Mouse (Mus musculus) intestine, postnatal 0 days (tissue): Measurements from ENCODE around the gene Asb8. TPM values are rescaled to one million over a fixed set of nuclear protein-coding genes. Genes with fewer than 3 reads are reported as not detected.

Experiments used
- ATAC-seq: fragments of 200-750 bp; cut with Nextera tagmentation; 2 replicates; pipeline ENCODE4 v1.8.0; 2017; ENCODE audit warnings: mild to moderate bottlenecking, moderate TSS enrichment, moderate library complexity
- H3K27ac ChIP-seq: fragments of 300-500 bp; sonication (generic); 2 replicates; pipeline ENCODE4 v1.5.1; 2014; ENCODE audit warnings: mild to moderate bottlenecking, low read depth, low read length, moderate library complexity
- H3K27me3 ChIP-seq: fragments of 300-500 bp; sonication (generic); replicated peaks from 2 replicates; pipeline ENCODE4 v1.6.1; 2014; ENCODE audit warnings: low read length, mixed read lengths; ENCODE audit not compliant: control insufficient read depth, insufficient read depth
- H3K36me3 ChIP-seq: fragments of 300-500 bp; sonication (generic); 2 replicates; pipeline ENCODE4 v1.6.1; 2014; ENCODE audit warnings: mild to moderate bottlenecking, moderate library complexity; ENCODE audit not compliant: control insufficient read depth, insufficient read depth
- H3K4me1 ChIP-seq: fragments of 300-500 bp; sonication (generic); replicated peaks from 2 replicates; pipeline ENCODE4 v1.6.1; 2014; ENCODE audit warnings: antibody characterized with exemption, low read length, mixed read lengths; ENCODE audit not compliant: control insufficient read depth, insufficient read depth
- H3K4me2 ChIP-seq: fragments of 300-500 bp; sonication (generic); replicated peaks from 2 replicates; pipeline ENCODE4 v1.6.1; 2014; ENCODE audit warnings: low read depth, mild to moderate bottlenecking, moderate library complexity
- H3K4me3 ChIP-seq: fragments of 300-500 bp; sonication (generic); 2 replicates; pipeline ENCODE4 v1.5.1; 2014; ENCODE audit warnings: low read depth, low read length
- H3K9ac ChIP-seq: fragments of 300-500 bp; sonication (generic); 2 replicates; pipeline ENCODE4 v1.6.1; 2014; ENCODE audit warnings: mild to moderate bottlenecking, low read depth, low read length
- H3K9me3 ChIP-seq: fragments of 300-500 bp; sonication (generic); 2 replicates; pipeline ENCODE4 v1.6.1; 2016; ENCODE audit warnings: mixed run types; ENCODE audit not compliant: control insufficient read depth
- CTCF ChIP-seq: sonication (generic); IDR thresholded peaks from 2 replicates; pipeline ENCODE4 v1.5.1; 2016; ENCODE audit warnings: low read depth, mild to moderate bottlenecking, control low read depth, antibody characterized with exemption, moderate library complexity
- WGBS: fragments of 180-500 bp; shearing (Covaris S2); extraction: QIAGEN DNeasy Blood & Tissue Kit; methylation state at CpG from one replicate; pipeline ENCODE4 v1.1.7; 2014; 5-methylcytosine and 5-hydroxymethylcytosine counted together
- polyA plus RNA-seq: library from polyadenylated mRNA; unstranded; fragments of >200 nt; fragmentation: Nextera tagmentation; extraction: Ambion mirVana; gene quantifications from 2 replicates; pipeline ENCODE4 v1.2.1, GENCODE M21; 2015

Gene Asb8
- polyA plus RNA-seq, 1 experiment from 2014 or later = 41.9 TPM

GRCm38 (mm10) chr15:98170917-98171316, 5.5 kb upstream of the Asb8 start:
- Histone ChIP-seq H3K4me2 (no peak overlapping the region), H3K27me3 (peaks cover 42% of the 10 kb centered on the region), H3K27ac (no peak overlapping the region), H3K36me3 (no peaks in the 10 kb centered on the region), H3K4me3 (no peak overlapping the region), H3K9ac (no peak overlapping the region), H3K4me1 (no peaks in the 10 kb centered on the region), H3K9me3 (no peaks in the 10 kb centered on the region)
- no peak for TF ChIP-seq CTCF
- no peak for ATAC-seq
- 75% methylated on average over 9 of the region's 9 CpGs for WGBS

GRCm38 (mm10) chr15:98170365-98170764, 4.9 kb upstream of the Asb8 start:
- no peak for ATAC-seq
- no peaks in the 10 kb centered on the region for H3K36me3 ChIP-seq
- H3K27me3 ChIP-seq = peaks cover 42% of the 10 kb centered on the region
- H3K27ac ChIP-seq = no peak overlapping the region
- no peaks in the 10 kb centered on the region for H3K4me1 ChIP-seq
- 33% methylated on average over 7 of the region's 7 CpGs for WGBS
- no peaks in the 10 kb centered on the region for H3K9me3 ChIP-seq
- H3K9ac ChIP-seq = no peak overlapping the region
- no peak for TF ChIP-seq CTCF
- H3K4me3 ChIP-seq = no peak overlapping the region
- H3K4me2 ChIP-seq = no peak overlapping the region

- TF ChIP-seq CTCF = no peak
- 10% methylated on average over 18 of the region's 19 CpGs for WGBS
- H3K27ac ChIP-seq = no peak overlapping the region
- no peaks in the 10 kb centered on the region for H3K9me3 ChIP-seq
- no peak overlapping the region for H3K4me2 ChIP-seq
- H3K36me3 ChIP-seq = no peaks in the 10 kb centered on the region
- ATAC-seq = no peak
- H3K4me1 ChIP-seq = no peaks in the 10 kb centered on the region
- no peak overlapping the region for H3K4me3 ChIP-seq
- H3K9ac ChIP-seq = no peak overlapping the region
- H3K27me3 ChIP-seq = peaks cover 42% of the 10 kb centered on the region
Measured at GRCm38 (mm10) chr15:98168622-98169004, 3.2 kb upstream of the Asb8 start.

GRCm38 (mm10) chr15:98167645-98168621, 2.5 kb upstream of the Asb8 start:
- no peaks in the 10 kb centered on the region for H3K9me3 ChIP-seq
- H3K27ac ChIP-seq = no peak overlapping the region
- peak overlapping the region; percentile 49 for H3K4me2 ChIP-seq
- H3K27me3 ChIP-seq = peaks cover 42% of the 10 kb centered on the region
- H3K4me1 ChIP-seq = no peaks in the 10 kb centered on the region
- 3% methylated on average over 69 of the region's 69 CpGs for WGBS
- peak; percentile 58; the same call in 1 of the 2 replicates for ATAC-seq
- no peaks in the 10 kb centered on the region for H3K36me3 ChIP-seq
- peak overlapping the region; percentile 26 for H3K4me3 ChIP-seq
- H3K9ac ChIP-seq = no peak overlapping the region
- no peak for TF ChIP-seq CTCF

GRCm38 (mm10) chr15:98166963-98167644, 1.7 kb upstream of the Asb8 start, which contains the start of gene Ccdc184:
TSS of gene Ccdc184 (plus strand) at chr15:98167158.
- Histone ChIP-seq H3K27ac (no peak within 1 kb of the TSS), H3K4me2 (peak within 1 kb of the TSS; percentile 49), H3K9ac (no peak within 1 kb of the TSS), H3K27me3 (peaks cover 42% of the 10 kb centered on the region), H3K9me3 (no peaks in the 10 kb centered on the region), H3K4me1 (no peaks in the 10 kb centered on the region), H3K36me3 (no peaks in the 10 kb centered on the region), H3K4me3 (peak within 1 kb of the TSS; percentile 26)
- 7% methylated on average over 17 of the region's 18 CpGs for WGBS
- TF ChIP-seq CTCF = no peak
- no peak for ATAC-seq

GRCm38 (mm10) chr15:98162561-98162960, 2.9 kb downstream of the Asb8 start:
- WGBS = 51% methylated on average over 4 of the region's 4 CpGs
- no peak for ATAC-seq

More at GRCm38 (mm10) chr15:98162561-98162960, 2.9 kb downstream of the Asb8 start:
- H3K4me1 ChIP-seq = no peaks in the 10 kb centered on the region
- H3K4me2 ChIP-seq = no peak overlapping the region
- H3K27me3 ChIP-seq = peaks cover 14% of the 10 kb centered on the region
- no peak overlapping the region for H3K27ac ChIP-seq
- no peak for TF ChIP-seq CTCF
- no peaks in the 10 kb centered on the region for H3K36me3 ChIP-seq
- no peaks in the 10 kb centered on the region for H3K9me3 ChIP-seq
- H3K4me3 ChIP-seq = no peak overlapping the region
- no peak overlapping the region for H3K9ac ChIP-seq
